Mouse (Mus musculus): ENCODE data around the gene Ptprd. TPM values are rescaled to one million over a fixed set of nuclear protein-coding genes. Genes with fewer than 3 reads are reported as not detected.

Gene Ptprd
- polyA plus RNA-seq, 1 experiment: 1.2 TPM

- Histone ChIP-seq H3K79me2 (ENCODE audit: control insufficient read depth, insufficient read depth) (no peaks in the 10 kb centered on the region), H3K27me3 (ENCODE audit: control insufficient read depth, insufficient read depth, insufficient read length) (no peaks in the 10 kb centered on the region), H3K36me3 (ENCODE audit: control insufficient read depth, insufficient read depth) (no peaks in the 10 kb centered on the region), H3K79me3 (ENCODE audit: low read depth) (no peaks in the 10 kb centered on the region), H3ac (ENCODE audit: control insufficient read depth, insufficient read length, low read depth) (no peak overlapping the region), H3K4me3 (ENCODE audit: insufficient read depth, poor library complexity, severe bottlenecking) (no peak overlapping the region)
- TF ChIP-seq CEBPB (IDR thresholded peaks at IDR 0.05; ENCODE audit: low read depth) (no peak), MAX (IDR thresholded peaks at IDR 0.05) (no peak), USF1 (IDR thresholded peaks at IDR 0.05; ENCODE audit: low read depth) (no peak), CTCF (IDR thresholded peaks at IDR 0.05; ENCODE audit: control insufficient read depth, insufficient read depth, insufficient read length) (no peak), MYOD1 (IDR thresholded peaks at IDR 0.05; ENCODE audit: control insufficient read depth, insufficient read length, low read depth) (no peak), FOSL1 (IDR thresholded peaks at IDR 0.05; ENCODE audit: insufficient read depth, low read length, poor library complexity, severe bottlenecking) (no peak), MYOG (IDR thresholded peaks at IDR 0.05; ENCODE audit: control insufficient read depth, extremely low read depth, insufficient read length) (no peak)
Observed at GRCm38 (mm10) chr4:76014151-76014840, 2197.5 kb downstream of the Ptprd start.

GRCm38 (mm10) chr4:76008580-76008979 lies 2203.2 kb downstream of the Ptprd start:
- Histone ChIP-seq H3K79me3 (ENCODE audit: low read depth) (no peaks in the 10 kb centered on the region), H3K27me3 (ENCODE audit: control insufficient read depth, insufficient read depth, insufficient read length) (no peaks in the 10 kb centered on the region), H3ac (ENCODE audit: control insufficient read depth, insufficient read length, low read depth) (no peak overlapping the region), H3K4me3 (ENCODE audit: insufficient read depth, poor library complexity, severe bottlenecking) (no peak overlapping the region), H3K36me3 (ENCODE audit: control insufficient read depth, insufficient read depth) (no peaks in the 10 kb centered on the region), H3K79me2 (ENCODE audit: control insufficient read depth, insufficient read depth) (no peaks in the 10 kb centered on the region)
- TF ChIP-seq MAX (IDR thresholded peaks at IDR 0.05) (no peak), USF1 (IDR thresholded peaks at IDR 0.05; ENCODE audit: low read depth) (no peak), MYOD1 (IDR thresholded peaks at IDR 0.05; ENCODE audit: control insufficient read depth, insufficient read length, low read depth) (no peak), CEBPB (IDR thresholded peaks at IDR 0.05; ENCODE audit: low read depth) (no peak), FOSL1 (IDR thresholded peaks at IDR 0.05; ENCODE audit: insufficient read depth, low read length, poor library complexity, severe bottlenecking) (no peak), CTCF (IDR thresholded peaks at IDR 0.05; ENCODE audit: control insufficient read depth, insufficient read depth, insufficient read length) (no peak), MYOG (IDR thresholded peaks at IDR 0.05; ENCODE audit: control insufficient read depth, extremely low read depth, insufficient read length) (no peak)

- Histone ChIP-seq H3ac (ENCODE audit: control insufficient read depth, insufficient read length, low read depth) (no peak overlapping the region), H3K4me3 (ENCODE audit: insufficient read depth, poor library complexity, severe bottlenecking) (no peak overlapping the region), H3K79me2 (ENCODE audit: control insufficient read depth, insufficient read depth) (no peaks in the 10 kb centered on the region), H3K36me3 (ENCODE audit: control insufficient read depth, insufficient read depth) (no peaks in the 10 kb centered on the region), H3K27me3 (ENCODE audit: control insufficient read depth, insufficient read depth, insufficient read length) (no peaks in the 10 kb centered on the region), H3K79me3 (ENCODE audit: low read depth) (no peaks in the 10 kb centered on the region)
- TF ChIP-seq MYOD1 (IDR thresholded peaks at IDR 0.05; ENCODE audit: control insufficient read depth, insufficient read length, low read depth): no peak
- TF ChIP-seq CEBPB (IDR thresholded peaks at IDR 0.05; ENCODE audit: low read depth): no peak
- TF ChIP-seq MAX (IDR thresholded peaks at IDR 0.05): no peak
- TF ChIP-seq CTCF (IDR thresholded peaks at IDR 0.05; ENCODE audit: control insufficient read depth, insufficient read depth, insufficient read length): no peak
- no peak for TF ChIP-seq USF1 (IDR thresholded peaks at IDR 0.05; ENCODE audit: low read depth)
- TF ChIP-seq FOSL1 (IDR thresholded peaks at IDR 0.05; ENCODE audit: insufficient read depth, low read length, poor library complexity, severe bottlenecking): no peak
- no peak for TF ChIP-seq MYOG (IDR thresholded peaks at IDR 0.05; ENCODE audit: control insufficient read depth, extremely low read depth, insufficient read length)
Observed at GRCm38 (mm10) chr4:76007219-76007618, 2204.5 kb downstream of the Ptprd start.

GRCm38 (mm10) chr4:76006717-76007116 lies 2205.0 kb downstream of the Ptprd start:
- Histone ChIP-seq H3ac (ENCODE audit: control insufficient read depth, insufficient read length, low read depth) (no peak overlapping the region), H3K4me3 (ENCODE audit: insufficient read depth, poor library complexity, severe bottlenecking) (no peak overlapping the region), H3K79me3 (ENCODE audit: low read depth) (no peaks in the 10 kb centered on the region), H3K79me2 (ENCODE audit: control insufficient read depth, insufficient read depth) (no peaks in the 10 kb centered on the region), H3K27me3 (ENCODE audit: control insufficient read depth, insufficient read depth, insufficient read length) (no peaks in the 10 kb centered on the region), H3K36me3 (ENCODE audit: control insufficient read depth, insufficient read depth) (no peaks in the 10 kb centered on the region)
- TF ChIP-seq FOSL1 (IDR thresholded peaks at IDR 0.05; ENCODE audit: insufficient read depth, low read length, poor library complexity, severe bottlenecking): no peak
- TF ChIP-seq CTCF (IDR thresholded peaks at IDR 0.05; ENCODE audit: control insufficient read depth, insufficient read depth, insufficient read length): no peak
- no peak for TF ChIP-seq CEBPB (IDR thresholded peaks at IDR 0.05; ENCODE audit: low read depth)
- no peak for TF ChIP-seq USF1 (IDR thresholded peaks at IDR 0.05; ENCODE audit: low read depth)
- no peak for TF ChIP-seq MYOG (IDR thresholded peaks at IDR 0.05; ENCODE audit: control insufficient read depth, extremely low read depth, insufficient read length)
- no peak for TF ChIP-seq MAX (IDR thresholded peaks at IDR 0.05)
- TF ChIP-seq MYOD1 (IDR thresholded peaks at IDR 0.05; ENCODE audit: control insufficient read depth, insufficient read length, low read depth): no peak

- TF ChIP-seq MYOD1 (IDR thresholded peaks at IDR 0.05; ENCODE audit: control insufficient read depth, insufficient read length, low read depth) (no peak), MYOG (IDR thresholded peaks at IDR 0.05; ENCODE audit: control insufficient read depth, extremely low read depth, insufficient read length) (no peak), CTCF (IDR thresholded peaks at IDR 0.05; ENCODE audit: control insufficient read depth, insufficient read depth, insufficient read length) (no peak), USF1 (IDR thresholded peaks at IDR 0.05; ENCODE audit: low read depth) (no peak), MAX (IDR thresholded peaks at IDR 0.05) (no peak), CEBPB (IDR thresholded peaks at IDR 0.05; ENCODE audit: low read depth) (no peak), FOSL1 (IDR thresholded peaks at IDR 0.05; ENCODE audit: insufficient read depth, low read length, poor library complexity, severe bottlenecking) (no peak)
- no peaks in the 10 kb centered on the region for H3K79me2 ChIP-seq (ENCODE audit: control insufficient read depth, insufficient read depth)
- no peaks in the 10 kb centered on the region for H3K79me3 ChIP-seq (ENCODE audit: low read depth)
- no peaks in the 10 kb centered on the region for H3K27me3 ChIP-seq (ENCODE audit: control insufficient read depth, insufficient read depth, insufficient read length)
- H3K36me3 ChIP-seq (ENCODE audit: control insufficient read depth, insufficient read depth): no peaks in the 10 kb centered on the region
- no peak overlapping the region for H3K4me3 ChIP-seq (ENCODE audit: insufficient read depth, poor library complexity, severe bottlenecking)
- no peak overlapping the region for H3ac ChIP-seq (ENCODE audit: control insufficient read depth, insufficient read length, low read depth)
Observed at GRCm38 (mm10) chr4:76004161-76004560, 2207.6 kb downstream of the Ptprd start.
